Mouse (Mus musculus): ENCODE results near the gene Cep126.

DNA sequence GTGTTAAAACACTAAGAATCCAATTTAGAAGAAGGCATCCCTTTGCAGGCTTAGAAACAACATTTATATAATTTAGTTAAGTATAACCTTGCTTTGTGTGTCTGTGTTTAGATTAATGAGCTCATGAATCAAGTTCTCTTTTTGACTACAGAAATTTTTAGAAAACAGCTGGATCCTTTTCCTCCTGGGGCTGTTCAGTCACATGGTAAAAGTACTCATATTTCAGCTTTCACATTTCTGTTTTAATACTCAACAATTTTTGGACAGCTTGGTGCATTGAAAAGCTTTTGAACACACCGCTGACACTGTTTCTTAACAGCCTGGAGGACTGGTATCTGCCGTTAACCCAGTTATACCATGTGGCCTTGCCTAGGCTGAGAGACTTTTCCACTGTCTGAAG lies 22.9 kb upstream of the Cep126 start:
- TF ChIP-seq CTCF (IDR thresholded peaks at IDR 0.05; ENCODE audit: control insufficient read depth, insufficient read depth, insufficient replicate concordance, low read depth, low read length) (no peak), POLR2A (IDR thresholded peaks at IDR 0.05; ENCODE audit: control insufficient read depth, low read depth, low read length) (no peak)
